Mouse (Mus musculus) adrenal gland, adult (tissue): ENCODE results near the gene Irak1bp1.

ENCODE experiments used
- DNase-seq, 2 experiments: peaks; one replicate each; pipeline ENCODE4 v3.0.0; 2022 to 2023; ENCODE audit warnings: low spot score in 1 of 2; ENCODE audit not compliant: inconsistent age in 2 of 2

Gene Irak1bp1

GRCm38 (mm10) chr9:82877078-82877477 is 47.7 kb downstream of the Irak1bp1 start:
- peak in 1 of 2 experiments; percentile 26 for DNase-seq

DNA sequence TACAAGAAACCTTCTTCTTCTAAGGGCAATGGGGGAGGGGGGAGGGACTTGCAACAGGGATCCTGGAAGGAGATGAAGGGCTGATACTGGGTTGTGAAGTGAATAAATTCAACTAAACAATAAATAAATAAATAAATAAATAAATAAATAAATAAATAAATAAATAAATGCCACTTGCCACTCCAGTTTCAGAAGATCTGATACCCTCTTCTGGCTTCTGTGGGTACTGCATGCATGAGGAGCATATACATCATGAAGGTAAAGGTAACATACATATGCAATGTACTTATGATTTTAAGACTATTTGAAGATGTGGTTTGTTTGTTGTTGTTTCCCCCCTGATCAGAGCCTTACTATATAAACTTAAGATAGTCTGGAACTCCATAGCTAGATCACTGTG is 54.8 kb downstream of the Irak1bp1 start:
- no peak for DNase-seq

- peak in 1 of 2 experiments; percentile 21 for DNase-seq
Observed at GRCm38 (mm10) chr9:82888645-82889044, 59.3 kb downstream of the Irak1bp1 start.
